Mouse (Mus musculus): ENCODE results near the gene Kifc5b.
A peak's percentile ranks its signal among the peaks of the same experiment; 100 is the strongest.
"Not testable (repeated sequence)": the region's sequence is repeated elsewhere in the genome, so short reads cannot be mapped to it uniquely, and the experiment has no call there.

Gene Kifc5b

GRCm38 (mm10) chr17:26916711-26917482 is at the start of gene Kifc5b:
Kifc5b (plus strand) TSS chr17:26917091.
- DNase-seq = peak; percentile 99

- no peak for DNase-seq
Observed at GRCm38 (mm10) chr17:26868756-26869155, 48.1 kb upstream of the Kifc5b start.

- DNase-seq = no peak
Observed at GRCm38 (mm10) chr17:26872870-26873269, 44.0 kb upstream of the Kifc5b start.

- DNase-seq = no peak
Observed at GRCm38 (mm10) chr17:26873502-26873901, 43.4 kb upstream of the Kifc5b start.

GRCm38 (mm10) chr17:26874542-26874941 is 42.3 kb upstream of the Kifc5b start:
- DNase-seq = no peak

GRCm38 (mm10) chr17:26877927-26878326 is 39.0 kb upstream of the Kifc5b start:
- no peak for DNase-seq

GRCm38 (mm10) chr17:26879235-26879634 is 37.7 kb upstream of the Kifc5b start:
- no peak for DNase-seq

- DNase-seq = no peak
Observed at GRCm38 (mm10) chr17:26882706-26883105, 34.2 kb upstream of the Kifc5b start.

- no peak for DNase-seq
Observed at GRCm38 (mm10) chr17:26883585-26883984, 33.3 kb upstream of the Kifc5b start.

- DNase-seq = peak; percentile 86 to 87
Observed at GRCm38 (mm10) chr17:26884995-26885926, 31.6 kb upstream of the Kifc5b start.

GRCm38 (mm10) chr17:26886047-26886749 is 30.7 kb upstream of the Kifc5b start:
- peak; percentile 86 to 88 for DNase-seq

- no peak for DNase-seq
Observed at GRCm38 (mm10) chr17:26887926-26888325, 29.0 kb upstream of the Kifc5b start.

- DNase-seq = no peak
Observed at GRCm38 (mm10) chr17:26892635-26893375, 24.1 kb upstream of the Kifc5b start.

GRCm38 (mm10) chr17:26893492-26893891 is 23.4 kb upstream of the Kifc5b start:
- no peak for DNase-seq

GRCm38 (mm10) chr17:26894342-26894741 is 22.5 kb upstream of the Kifc5b start:
- no peak for DNase-seq

GRCm38 (mm10) chr17:26895578-26895977 is 21.3 kb upstream of the Kifc5b start:
- DNase-seq = peak; percentile 80 to 82

GRCm38 (mm10) chr17:26900916-26901315 is 16.0 kb upstream of the Kifc5b start:
- DNase-seq = no peak

- no peak for DNase-seq
Observed at GRCm38 (mm10) chr17:26904320-26904719, 12.6 kb upstream of the Kifc5b start.

GRCm38 (mm10) chr17:26907506-26907905 is 9.4 kb upstream of the Kifc5b start:
- not testable (repeated sequence) for DNase-seq

GRCm38 (mm10) chr17:26915248-26915647 is 1.6 kb upstream of the Kifc5b start:
- no peak for DNase-seq

GRCm38 (mm10) chr17:26917560-26917959 is 669 bp downstream of the Kifc5b start:
- not testable (repeated sequence) for DNase-seq

- DNase-seq = no peak
Observed at GRCm38 (mm10) chr17:26918343-26918742, 1.5 kb downstream of the Kifc5b start.

Data from B cell, adult 2 months (primary cell).